ENCODE assay signal across 14 mouse cellular contexts in genomic region chr10:98978766-98979165, GRCm38 (mm10).
DNase-seq lines count a peak whose midpoint lies in the region; TF ChIP-seq lines count a peak whose summit lies in the region.
"Had no signal": no experiment of that assay in that cellular context is flagged by ENCODE, and none has a peak within 500 bp of the region (broad histone marks: within the 10 kb centered on the region; RNA-seq: fewer than 3 reads in every experiment).

No protein-coding gene starts in this region.

- intact Hi-C loops in left cerebral cortex, postnatal 25 days (cut with DNase I), result no loop called here
- intact Hi-C loops in left cerebral cortex, adult 2 months (cut with DNase I), result loop anchor here (5.0 kb wide), 1 partner anchor 61 kb away; no protein-coding TSS in a partner anchor

- TF ChIP-seq CTCF in left cerebral cortex, adult 2 months (IDR thresholded peaks at IDR 0.05), result no peak

- DNase-seq in frontal cortex, postnatal 36 days (ENCODE audit: low spot score in 2 of 2), result peak; percentile 42 to 60
- DNase-seq in frontal cortex, postnatal 25 days (ENCODE audit: low spot score in 2 of 2), result no peak
- DNase-seq in left cerebral cortex, postnatal 25 days (ENCODE audit: low spot score in 2 of 2), result peak; percentile 40 to 81
- DNase-seq in left cerebral cortex, adult 2 months (ENCODE audit: extremely low spot score in 1 of 2, low spot score in 2 of 2), result no peak
- DNase-seq in right cerebral cortex, postnatal 25 days, result peak; percentile 51
- no peak for DNase-seq in right cerebral cortex, postnatal 10 days (ENCODE audit: low spot score in 2 of 2)
- DNase-seq: adrenal gland, adult 2 months; adrenal gland, postnatal 25 days; gastrocnemius, postnatal 14 days; heart, postnatal 36 days had no signal

- no peak overlapping the region; the same call in 1 of the 2 replicates for H3K27ac ChIP-seq in left cerebral cortex, adult 2 months
- H3K27ac ChIP-seq: embryonic facial prominence, embryonic 12.5 days; forebrain, embryonic 15.5 days; heart, embryonic 13.5 days; hindbrain, embryonic 15.5 days had no signal

- H3K4me3 ChIP-seq in left cerebral cortex, adult 2 months, result no peak overlapping the region
- H3K4me3 ChIP-seq: embryonic facial prominence, embryonic 12.5 days; forebrain, embryonic 15.5 days; heart, embryonic 13.5 days; hindbrain, embryonic 15.5 days had no signal

Comparison
In these comparisons a context has a peak if more than half of its experiments do, and no peak if none do; other contexts are left out.
1. DNase-seq: peak in frontal cortex, postnatal 36 days (2 of 2), left cerebral cortex, postnatal 25 days (2 of 2) and right cerebral cortex, postnatal 25 days (single experiment); none in frontal cortex, postnatal 25 days (0 of 2), left cerebral cortex, adult 2 months (0 of 2) and right cerebral cortex, postnatal 10 days (0 of 2).